Mouse (Mus musculus): ENCODE measurements around the gene Matn1. TPM values are rescaled to one million over a fixed set of nuclear protein-coding genes. Genes with fewer than 3 reads are reported as not detected.

The Matn1 gene
- not detected for polyA plus RNA-seq (2017; shearing (Covaris generic))

DNA sequence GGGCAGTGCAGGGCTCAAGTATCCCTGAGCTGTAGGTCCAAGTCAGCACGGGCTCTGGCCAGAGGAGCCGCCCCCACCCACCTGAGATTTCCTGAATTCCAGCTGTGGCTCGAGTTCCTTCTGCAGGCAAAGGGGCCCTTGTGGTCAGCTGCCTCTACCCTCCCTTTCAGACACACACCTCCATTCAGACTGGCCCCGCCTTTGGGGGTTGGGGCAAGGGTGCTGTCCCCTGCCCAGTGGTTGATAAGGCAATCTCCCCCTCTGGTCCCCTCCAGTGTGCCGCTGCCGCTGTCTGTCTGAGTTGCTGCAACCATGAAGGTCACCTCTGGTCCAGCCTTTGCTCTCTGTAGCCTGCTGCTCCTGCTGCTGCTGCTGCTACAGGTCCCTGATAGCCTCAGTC, at the start of gene Matn1:
Gene Matn1, plus strand, starts transcription at position 274 of the 400 bp plus-strand sequence.

DNA sequence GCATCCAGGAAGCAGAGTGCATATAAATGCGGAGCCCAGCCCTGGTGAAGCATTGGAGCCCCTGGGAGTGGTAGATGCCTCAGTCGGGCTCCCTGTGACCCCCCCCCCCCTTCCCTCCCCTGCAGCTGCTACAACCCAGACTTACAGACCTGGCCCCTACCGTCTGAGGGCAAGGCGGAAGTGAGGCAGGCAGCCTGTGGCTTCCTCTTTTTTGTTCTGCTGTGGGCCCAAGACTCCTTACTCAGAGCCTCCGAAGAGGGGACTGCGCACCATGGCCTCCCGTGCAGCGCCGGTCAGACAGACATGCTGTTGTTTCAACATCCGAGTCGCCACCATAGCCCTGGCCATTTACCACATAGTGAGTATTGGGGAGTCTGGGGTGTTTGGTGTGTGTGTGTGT, 31.1 kb upstream of the Matn1 start, which contains the start of gene Laptm5:
Gene Laptm5, plus strand, starts transcription at position 49 of the 400 bp plus-strand sequence.

Other genes starting within 250 kb of the Matn1 start
- 0.90 TPM for gene Sdc3, start 151.8 kb upstream of the Matn1 start, polyA plus RNA-seq (2017; shearing (Covaris generic))
- gene Laptm5, start 31.3 kb upstream of the Matn1 start, polyA plus RNA-seq (2017; shearing (Covaris generic)) = 2,270 TPM